Mouse (Mus musculus) ZHBTc4 (cell line): ENCODE measurements around the gene Tmem233.
A peak's percentile ranks its signal among the peaks of the same experiment; 100 is the strongest.

Experiments used
- DNase-seq: peaks from one replicate; pipeline ENCODE4 v3.0.0-alpha.2; 2011; ENCODE audit warnings: low read depth, low spot score

Tmem233 gene

GRCm38 (mm10) chr5:116006324-116007099 lies 76.5 kb downstream of the Tmem233 start:
- DNase-seq: peak; percentile 76

GRCm38 (mm10) chr5:116004271-116004670 lies 78.8 kb downstream of the Tmem233 start:
- no peak for DNase-seq

DNA sequence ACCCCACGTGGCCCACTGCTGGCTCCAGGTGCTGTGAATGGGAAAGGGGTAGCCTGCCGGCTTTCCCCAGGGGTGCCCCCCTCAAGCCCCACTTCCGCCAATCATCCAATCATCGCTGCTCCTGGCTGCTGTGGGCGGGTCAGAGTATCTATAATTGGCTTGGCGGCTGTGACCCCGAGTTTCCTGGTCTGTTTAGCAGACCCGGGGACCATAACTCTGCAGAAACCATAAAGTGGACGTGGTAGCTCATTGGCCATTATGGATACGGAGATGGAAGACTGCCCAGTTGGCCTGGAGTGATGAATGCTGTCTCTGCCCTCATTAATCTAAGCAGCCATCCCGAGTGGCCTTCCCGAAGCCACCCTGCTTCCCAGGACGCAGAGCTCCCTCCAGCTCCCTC lies 79.2 kb downstream of the Tmem233 start:
- no peak for DNase-seq

- DNase-seq: no peak
Measured at GRCm38 (mm10) chr5:116003154-116003553, 79.9 kb downstream of the Tmem233 start.

GRCm38 (mm10) chr5:115997376-115997775 lies 85.7 kb downstream of the Tmem233 start:
- no peak for DNase-seq

DNA sequence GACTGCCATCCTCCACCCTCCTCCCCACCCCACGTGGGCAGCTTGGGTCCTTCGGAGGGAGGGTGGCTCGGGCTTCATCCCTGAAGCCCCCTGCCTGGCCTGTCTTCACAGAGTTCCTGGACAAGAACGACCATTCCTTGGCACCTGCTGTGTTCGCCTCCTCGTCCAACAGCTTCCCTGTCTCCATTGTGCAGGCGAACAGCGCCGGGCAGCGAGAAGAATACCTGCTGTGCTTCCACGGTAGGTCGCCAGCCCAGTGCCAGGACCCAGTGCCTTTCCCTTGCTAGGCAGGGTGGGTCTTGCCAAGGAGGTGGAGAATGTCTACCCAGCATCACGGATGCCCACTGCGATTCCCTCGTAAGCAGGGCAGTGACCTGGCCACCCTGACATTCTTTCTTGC lies 88.9 kb downstream of the Tmem233 start:
- no peak for DNase-seq

DNA sequence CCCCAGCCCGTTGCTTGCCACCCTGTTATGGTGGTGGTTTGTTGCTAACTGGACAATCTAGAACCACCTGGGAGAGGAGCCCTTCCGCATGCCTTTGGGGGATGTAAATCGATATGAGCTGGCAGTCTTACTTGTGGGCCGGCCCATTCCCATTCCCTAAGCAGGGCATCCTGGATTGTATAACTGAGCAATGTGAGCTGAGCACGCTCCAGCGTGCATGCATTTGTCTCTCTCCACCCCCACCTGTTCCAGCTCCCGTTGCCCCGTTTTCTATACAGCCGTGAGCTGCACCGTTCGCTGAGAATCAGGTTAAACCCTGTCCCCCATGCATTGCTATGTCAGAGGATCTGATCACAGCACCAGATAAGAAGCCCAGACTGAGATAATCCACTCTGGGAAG lies 91.3 kb downstream of the Tmem233 start:
- no peak for DNase-seq
